Mouse (Mus musculus): ENCODE measurements around the gene Nos2.

DNA sequence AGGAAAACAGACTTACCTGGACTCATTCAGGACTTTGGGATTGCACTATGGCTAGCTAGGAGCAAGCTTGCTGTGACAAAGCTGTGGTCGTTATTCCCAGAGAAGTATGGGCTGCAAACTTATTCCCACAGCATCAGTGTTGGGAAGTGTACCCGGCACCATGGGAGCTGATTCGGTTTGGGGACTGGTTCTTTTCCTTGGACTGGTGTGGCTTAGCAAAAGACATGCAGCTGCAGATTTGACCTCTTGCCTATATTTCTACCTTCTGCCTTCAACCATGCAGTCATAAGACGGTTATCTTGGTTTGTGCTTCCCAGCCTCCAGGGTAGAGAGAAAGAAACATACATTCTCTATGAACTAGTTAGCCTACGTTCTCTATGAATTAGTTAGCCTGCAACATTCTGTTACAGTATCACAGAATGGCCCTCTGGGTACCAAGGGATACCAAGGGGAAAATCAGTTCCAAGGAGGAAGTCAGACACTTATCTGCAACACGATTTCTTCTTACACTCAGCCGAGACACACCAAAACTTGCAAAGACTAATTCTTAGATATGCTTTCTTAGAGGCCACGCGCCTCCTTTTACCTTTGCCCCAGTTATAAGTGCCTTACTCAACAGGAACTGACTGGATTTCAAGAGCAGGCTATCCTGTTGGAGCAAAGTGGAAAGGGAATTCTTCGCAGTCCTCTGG, 65.9 kb downstream of the Nos2 start:
- TF ChIP-seq POLR2A (IDR thresholded peaks at IDR 0.05; ENCODE audit: insufficient read depth, low read length), result no peak
- TF ChIP-seq CTCF (IDR thresholded peaks at IDR 0.05; ENCODE audit: low read depth, low read length), result no peak
